Comparison of ENCODE assay signal across 10 mouse cellular contexts in genomic region chr7:84355619-84356570, GRCm38 (mm10). TPM values are rescaled to one million over a fixed set of nuclear protein-coding genes. Genes with fewer than 3 reads are reported as not detected.
DNase-seq lines count a peak whose midpoint lies in the region; ATAC-seq and TF ChIP-seq lines count a peak whose summit lies in the region.
"Had no signal": no experiment of that assay in that cellular context is flagged by ENCODE, and none has a peak within 500 bp of the region (broad histone marks: within the 10 kb centered on the region; RNA-seq: fewer than 3 reads in every experiment).

No protein-coding gene starts in this region.

- 64% methylated on average over 10 of the region's 10 CpGs for WGBS in forebrain, postnatal 0 days
- whole genome bisulfite sequencing in limb, embryonic 10.5 days = 73% methylated on average over 10 of the region's 10 CpGs

- H3K27me3 ChIP-seq in forebrain, postnatal 0 days (ENCODE audit: insufficient read depth, low read length) = no peaks in the 10 kb centered on the region
- H3K27me3 ChIP-seq in limb, embryonic 10.5 days (ENCODE audit: low read depth, poor library complexity, severe bottlenecking) = no peaks in the 10 kb centered on the region

- H3K36me3 ChIP-seq in ES-E14 (ENCODE audit: control insufficient read depth, insufficient read depth, low read length, poor library complexity, severe bottlenecking) = no peaks in the 10 kb centered on the region
- H3K36me3 ChIP-seq in forebrain, postnatal 0 days (ENCODE audit: insufficient read depth) = peaks cover 21% of the 10 kb centered on the region
- H3K36me3 ChIP-seq in limb, embryonic 10.5 days = peaks cover 29% of the 10 kb centered on the region

- H3K9ac ChIP-seq in ES-E14 (ENCODE audit: insufficient read depth, low read depth, low read length, poor library complexity, severe bottlenecking) = no peak overlapping the region
- no peak overlapping the region for H3K9ac ChIP-seq in forebrain, postnatal 0 days

- H3K4me3 ChIP-seq in ES-E14 (ENCODE audit: insufficient read depth in 1 of 2, low read depth in 1 of 2, low read length in 2 of 2, poor library complexity in 1 of 2, severe bottlenecking in 1 of 2) = no peak overlapping the region
- H3K4me3 ChIP-seq in forebrain, postnatal 0 days (ENCODE audit: low read depth, low read length) = no peak overlapping the region
- no peak overlapping the region for H3K4me3 ChIP-seq in limb, embryonic 10.5 days
- H3K4me3 ChIP-seq: erythroblast, embryonic 14.5 days; myocyte had no signal

- no peaks in the 10 kb centered on the region for H3K9me3 ChIP-seq in ES-E14 (ENCODE audit: control insufficient read depth, insufficient read depth, low read depth, low read length)
- no peaks in the 10 kb centered on the region for H3K9me3 ChIP-seq in forebrain, postnatal 0 days (ENCODE audit: low read length)
- H3K9me3 ChIP-seq in limb, embryonic 10.5 days (replicated peaks) = no peaks in the 10 kb centered on the region

- no peak overlapping the region for H3K27ac ChIP-seq in ES-E14 (ENCODE audit: insufficient read depth, low read depth, low read length, poor library complexity, severe bottlenecking)
- 0 out of 2 replicates have a peak overlapping the region, but pooled peaks have one; percentile 15 for H3K27ac ChIP-seq in forebrain, postnatal 0 days (ENCODE audit: low read depth, low read length)
- H3K27ac ChIP-seq in limb, embryonic 10.5 days = no peak overlapping the region

- H3K4me1 ChIP-seq in ES-E14 (ENCODE audit: control insufficient read depth in 2 of 2, insufficient read depth in 2 of 2, low read length in 2 of 2, poor library complexity in 1 of 2) = no peaks in the 10 kb centered on the region
- H3K4me1 ChIP-seq in forebrain, postnatal 0 days (ENCODE audit: insufficient read depth) = 0 out of 2 replicates have a peak, but pooled peaks cover 5% of the 10 kb centered on the region
- no peaks in the 10 kb centered on the region; the same call in 1 of the 2 replicates for H3K4me1 ChIP-seq in limb, embryonic 10.5 days

- no peak overlapping the region for H3K4me2 ChIP-seq in forebrain, postnatal 0 days (ENCODE audit: low read depth)

- TF ChIP-seq CTCF in forebrain, postnatal 0 days (IDR thresholded peaks at IDR 0.05; ENCODE audit: low read depth) = peak; percentile 84

- in situ Hi-C loops in ES-E14 (cut with MboI; ENCODE audit: low sequenced_read_pairs in 2 of 2, unreplicated experiment in 2 of 2) = no loop called here

- ATAC-seq in forebrain, postnatal 0 days = peak; percentile 73
- ATAC-seq in monocyte, adult 5-6 weeks (replicated peaks; ENCODE audit: insufficient number of reproducible peaks, low FRiP score, low TSS enrichment, poor library complexity, severe bottlenecking) = 0 out of 2 replicates have a peak, but pooled peaks have one; percentile 23

- DNase-seq in 3T3-L1 (ENCODE audit: low read depth, low spot score) (peak; percentile 85), ES-E14 (ENCODE audit: low read depth, low spot score) (peak; percentile 59)
- peak; percentile 34 for DNase-seq in cerebellum, adult 11 months
- DNase-seq in forebrain, postnatal 0 days = peak; percentile 79
- DNase-seq in kidney, adult 8-10 months = peak; percentile 79 to 86
- peak; percentile 34 for DNase-seq in limb, embryonic 10.5 days (ENCODE audit: low spot score)
- peak; percentile 57 for DNase-seq in thymus, postnatal 25 days

TF ChIP-seq in ES-E14, 5 proteins besides CTCF, POLR2A, EP300 and RAD21:
- TF ChIP-seq ZNF384 (IDR thresholded peaks at IDR 0.05; ENCODE audit: low read depth, low read length) (no peak), CHD2 (IDR thresholded peaks at IDR 0.05; ENCODE audit: low read depth, low read length) (no peak), HCFC1 (IDR thresholded peaks at IDR 0.05; ENCODE audit: borderline replicate concordance, insufficient read depth, low read length) (no peak), MAFK (IDR thresholded peaks at IDR 0.05; ENCODE audit: insufficient read depth, low read depth, low read length) (no peak), ZC3H11A (IDR thresholded peaks at IDR 0.05; ENCODE audit: borderline replicate concordance, low read depth, low read length) (no peak)

RNA-seq across cellular contexts. Expression of gene Arnt2, which starts 54.1 kb away (rescaled TPM):
- 2.8 and 3.2 TPM in 2 replicates for total RNA-seq in ES-E14 (2012; rRNA removed)
- 113 and 138 TPM in 2 replicates for total RNA-seq in forebrain, postnatal 0 days (2014; rRNA removed)
- 50.3 and 61.9 TPM in 2 replicates for polyA plus RNA-seq in forebrain, postnatal 0 days (2015; fragmentation: Nextera tagmentation; extraction: Ambion mirVana)
- 14.4 and 18.4 TPM in 2 replicates for polyA plus RNA-seq in limb, embryonic 10.5 days (2016; fragmentation: Nextera tagmentation; extraction: Ambion mirVana)
- total RNA-seq in monocyte, adult 5-6 weeks (2017) = 0.10 TPM in 1 of 3 replicates, not detected in the others
- polyA plus RNA-seq: erythroblast, embryonic 14.5 days had no signal

Comparison
In these comparisons a context has a peak if more than half of its experiments do, and no peak if none do; other contexts are left out.
1. DNase-seq: peak in every context shown above with its lines; median percentile 85 in 3T3-L1; 82 in kidney, adult 8-10 months; 79 in forebrain, postnatal 0 days; 59 in ES-E14; 57 in thymus, postnatal 25 days; 34 in cerebellum, adult 11 months; 34 in limb, embryonic 10.5 days.
2. RNA of gene Arnt2, which starts 54.1 kb away (total RNA-seq): 113 to 138 TPM in forebrain, postnatal 0 days; 2.8 to 3.2 TPM in ES-E14 and 0.10 TPM in monocyte, adult 5-6 weeks; every median in the first group is over 10 times any median in the second.